Mouse (Mus musculus) cortical plate, adult 2 months (tissue): ENCODE results near the gene Tmco1. TPM values are rescaled to one million over a fixed set of nuclear protein-coding genes. Genes with fewer than 3 reads are reported as not detected.

Source experiments
- H3K27ac ChIP-seq: fragments of 200-500 bp; 2 replicates; pipeline ENCODE4 v1.5.1; 2012; ENCODE audit warnings: low read length, control low read depth, inconsistent platforms; ENCODE audit not compliant: insufficient read depth
- H3K4me1 ChIP-seq: fragments of 200-500 bp; 2 replicates; pipeline ENCODE4 v1.6.1; 2011; ENCODE audit warnings: low read length; ENCODE audit not compliant: control insufficient read depth, insufficient read depth
- H3K4me3 ChIP-seq: fragments of 200-500 bp; 2 replicates; pipeline ENCODE4 v1.5.1; 2011; ENCODE audit warnings: mild to moderate bottlenecking, low read length, control low read depth; ENCODE audit not compliant: insufficient read depth
- CTCF ChIP-seq: fragments of 200-500 bp; IDR thresholded peaks from 2 replicates; pipeline ENCODE4 v1.5.1; 2011; ENCODE audit warnings: mild to moderate bottlenecking, control low read depth, low read length; ENCODE audit not compliant: insufficient read depth; ENCODE audit errors: extremely low read depth
- POLR2A ChIP-seq: fragments of 200-500 bp; IDR thresholded peaks from 2 replicates; pipeline ENCODE4 v1.6.1; 2011; ENCODE audit warnings: mild to moderate bottlenecking, low read length, control low read depth; ENCODE audit not compliant: insufficient read depth; ENCODE audit errors: extremely low read depth
- polyA plus RNA-seq: library from polyadenylated mRNA; depleted of rRNA; stranded (reverse); fragments of >200 nt; gene quantifications from 2 replicates; pipeline ENCODE4 v1.2.3, GENCODE M21; 2012

The Tmco1 gene
- polyA plus RNA-seq, 1 experiment: 70.4 TPM

DNA sequence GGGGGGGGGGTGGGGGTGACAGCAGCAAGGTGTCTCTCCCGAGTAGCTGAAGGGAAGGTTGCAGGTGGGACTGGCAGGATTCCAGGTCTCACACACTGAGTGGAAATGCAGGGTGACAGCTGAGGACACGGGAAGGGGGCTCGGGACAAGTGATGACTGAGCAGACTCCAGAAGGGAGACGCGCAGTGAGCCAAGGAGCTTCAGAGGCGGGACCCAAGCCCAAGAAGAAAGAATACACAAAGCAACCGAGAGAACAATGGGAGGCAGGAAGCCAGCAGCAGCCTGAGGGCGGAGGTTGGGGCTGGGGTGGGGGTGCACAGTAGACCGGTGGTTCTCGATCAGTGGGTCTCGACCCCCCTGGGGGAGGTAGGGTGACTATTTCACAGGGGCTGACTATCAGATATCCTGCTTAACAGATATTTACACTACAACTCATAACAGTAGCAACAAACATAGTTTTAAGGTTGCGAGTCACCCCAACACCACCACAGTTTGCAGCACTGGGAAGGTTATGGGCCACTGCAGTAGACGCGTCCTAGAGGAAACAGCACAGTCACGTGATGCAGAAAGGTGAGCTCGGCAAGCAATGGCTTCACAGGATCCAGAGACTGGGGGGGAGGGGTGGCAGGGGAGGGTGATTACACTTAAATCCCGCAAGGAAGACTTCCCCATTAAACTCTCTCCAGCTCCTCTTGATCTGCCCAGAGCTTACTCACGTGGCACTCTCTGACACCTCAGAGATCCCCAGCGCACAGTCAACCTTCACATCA lies 37.7 kb upstream of the Tmco1 start:
- Histone ChIP-seq H3K27ac (no peak overlapping the region), H3K4me1 (peaks cover 11% of the 10 kb centered on the region), H3K4me3 (no peak overlapping the region)
- TF ChIP-seq POLR2A: no peak
- TF ChIP-seq CTCF: no peak

DNA sequence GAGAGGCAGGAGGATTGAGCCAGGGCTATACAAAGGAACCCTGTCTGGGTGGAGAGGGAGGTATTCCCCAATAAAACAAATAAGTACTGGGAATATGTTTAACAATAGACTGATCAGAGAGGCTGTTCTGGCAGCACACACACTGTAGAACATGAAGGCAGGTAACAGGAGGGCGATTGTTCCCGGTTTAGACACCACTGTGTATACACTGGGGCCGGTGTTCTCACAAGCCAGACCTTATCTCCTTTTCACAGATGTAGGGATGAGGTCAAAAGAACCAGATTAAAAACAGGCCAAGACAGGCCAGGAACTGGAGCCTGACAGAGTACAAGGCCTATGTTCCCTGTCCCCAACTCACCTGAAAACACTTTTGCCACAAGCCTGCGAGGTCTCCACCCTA lies 36.9 kb upstream of the Tmco1 start:
- Histone ChIP-seq H3K4me3 (no peak overlapping the region), H3K4me1 (peaks cover 11% of the 10 kb centered on the region), H3K27ac (no peak overlapping the region)
- TF ChIP-seq POLR2A (no peak), CTCF (no peak)

DNA sequence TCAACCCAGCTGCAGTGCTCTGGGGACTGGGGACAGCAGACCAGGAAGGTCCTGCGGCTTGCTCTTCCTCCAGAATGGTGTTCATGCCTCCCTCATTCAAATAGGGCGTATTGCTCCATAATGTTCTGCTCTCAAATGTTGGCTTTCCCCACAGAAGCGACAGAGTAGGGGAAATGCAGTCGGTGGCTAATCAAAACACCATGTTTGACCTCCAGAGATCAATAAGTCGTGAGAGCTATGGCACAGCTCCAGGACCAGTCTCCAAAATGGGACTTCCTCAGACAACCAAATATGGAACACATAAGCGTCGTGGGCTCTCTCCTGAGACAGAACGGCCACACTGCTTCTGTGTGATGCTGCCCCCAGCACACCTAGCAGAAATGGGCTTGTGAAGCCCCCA lies 36.3 kb upstream of the Tmco1 start:
- Histone ChIP-seq H3K4me1 (peaks cover 11% of the 10 kb centered on the region), H3K27ac (no peak overlapping the region), H3K4me3 (no peak overlapping the region)
- no peak for TF ChIP-seq CTCF
- no peak for TF ChIP-seq POLR2A

DNA sequence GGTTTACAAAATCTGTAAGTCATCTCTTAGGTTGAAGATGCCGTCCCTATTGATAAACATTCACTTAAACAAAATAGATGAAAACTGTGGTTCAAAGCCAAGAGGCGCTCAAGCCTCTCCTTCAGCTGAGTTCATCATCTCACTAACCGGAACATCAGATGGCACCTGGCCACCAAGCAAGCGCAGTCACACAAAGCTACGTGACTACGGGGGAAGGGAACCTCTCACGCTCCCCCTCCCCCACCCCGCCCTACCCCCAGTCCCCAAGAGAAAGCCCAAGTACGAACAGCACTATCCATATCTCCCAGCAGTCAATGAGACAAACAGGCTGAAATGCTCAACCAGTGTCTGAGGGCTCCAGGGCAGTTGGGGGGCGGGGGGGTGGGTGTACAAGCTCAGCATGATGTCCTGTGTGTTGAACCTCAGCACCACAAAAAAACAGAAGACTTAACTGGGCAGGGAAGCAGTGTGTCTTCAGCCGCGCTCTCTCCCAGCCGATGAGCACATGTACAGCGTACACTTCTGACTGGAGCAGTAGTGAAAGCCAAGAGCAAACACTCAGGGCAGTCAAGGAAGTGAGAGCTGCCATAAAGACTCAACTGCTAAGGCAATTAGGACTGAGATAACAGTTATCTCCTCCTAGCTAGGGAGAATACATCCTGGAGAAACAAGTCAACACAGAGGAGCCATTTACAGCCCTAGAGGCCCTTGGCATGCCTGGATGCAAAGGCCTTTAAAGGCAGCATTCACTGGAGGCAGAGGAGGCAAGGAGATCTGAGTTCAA lies 34.6 kb upstream of the Tmco1 start:
- TF ChIP-seq POLR2A: no peak
- no peak for TF ChIP-seq CTCF
- Histone ChIP-seq H3K4me1 (peaks cover 11% of the 10 kb centered on the region), H3K4me3 (no peak overlapping the region), H3K27ac (no peak overlapping the region)

DNA sequence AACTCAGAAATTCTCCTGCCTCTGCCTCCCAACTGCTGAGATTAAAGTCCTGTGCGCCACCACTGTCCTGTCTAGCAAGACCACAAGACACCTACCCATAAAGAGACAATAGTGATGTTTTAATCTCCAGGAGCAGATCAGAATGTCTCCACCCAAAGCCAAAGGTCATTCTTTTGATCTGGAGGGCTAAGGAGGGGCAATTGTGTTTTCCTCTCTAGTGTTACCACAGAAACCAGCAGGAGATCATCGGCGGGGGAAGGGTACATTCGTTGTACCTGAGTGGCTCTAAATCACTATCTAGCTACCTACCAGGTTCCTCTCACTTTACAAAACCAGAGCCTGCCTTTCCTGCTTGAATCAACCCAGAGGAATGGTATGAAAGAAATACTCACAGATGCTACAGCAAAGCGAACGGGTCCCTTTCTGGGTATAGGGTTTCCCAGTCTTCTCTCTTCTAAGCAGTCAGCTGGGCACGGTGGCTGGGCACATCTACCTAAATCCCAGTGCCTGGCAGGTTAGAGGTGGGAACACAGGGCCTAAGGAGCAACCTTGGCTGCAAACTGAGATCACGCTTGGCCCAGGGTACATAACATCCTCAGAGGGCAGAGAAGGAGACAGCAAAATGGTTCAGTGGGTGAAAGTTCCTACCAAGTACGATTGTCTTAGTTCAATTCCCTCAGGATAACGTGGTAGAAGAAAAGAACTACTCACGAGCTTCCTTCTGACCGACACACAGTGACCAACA lies 33.4 kb upstream of the Tmco1 start:
- TF ChIP-seq POLR2A (no peak), CTCF (no peak)
- Histone ChIP-seq H3K4me3 (no peak overlapping the region), H3K27ac (no peak overlapping the region), H3K4me1 (peaks cover 7% of the 10 kb centered on the region; the same call in 1 of the 2 replicates)

DNA sequence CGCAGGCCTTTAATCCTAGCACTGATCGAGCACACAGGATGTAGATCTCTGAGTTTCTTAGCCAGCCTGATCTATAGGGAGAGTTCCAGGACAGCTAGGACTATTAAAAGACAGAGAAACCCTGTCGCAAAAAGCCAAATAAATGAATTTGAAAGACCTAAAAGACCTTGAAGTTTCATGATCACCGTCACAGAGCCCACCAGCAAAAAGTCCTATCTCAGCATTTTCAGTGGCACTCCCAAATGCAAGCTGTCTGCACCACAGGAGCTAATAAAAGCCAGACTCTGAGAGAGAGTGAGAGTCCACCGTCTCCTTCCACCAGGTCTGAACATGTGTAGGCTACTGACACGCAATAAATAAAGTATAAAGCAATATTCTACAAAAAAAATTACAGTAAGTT lies 29.8 kb upstream of the Tmco1 start:
- TF ChIP-seq CTCF (no peak), POLR2A (no peak)
- Histone ChIP-seq H3K4me1 (peaks cover 4% of the 10 kb centered on the region; the same call in 1 of the 2 replicates), H3K4me3 (no peak overlapping the region), H3K27ac (no peak overlapping the region)

DNA sequence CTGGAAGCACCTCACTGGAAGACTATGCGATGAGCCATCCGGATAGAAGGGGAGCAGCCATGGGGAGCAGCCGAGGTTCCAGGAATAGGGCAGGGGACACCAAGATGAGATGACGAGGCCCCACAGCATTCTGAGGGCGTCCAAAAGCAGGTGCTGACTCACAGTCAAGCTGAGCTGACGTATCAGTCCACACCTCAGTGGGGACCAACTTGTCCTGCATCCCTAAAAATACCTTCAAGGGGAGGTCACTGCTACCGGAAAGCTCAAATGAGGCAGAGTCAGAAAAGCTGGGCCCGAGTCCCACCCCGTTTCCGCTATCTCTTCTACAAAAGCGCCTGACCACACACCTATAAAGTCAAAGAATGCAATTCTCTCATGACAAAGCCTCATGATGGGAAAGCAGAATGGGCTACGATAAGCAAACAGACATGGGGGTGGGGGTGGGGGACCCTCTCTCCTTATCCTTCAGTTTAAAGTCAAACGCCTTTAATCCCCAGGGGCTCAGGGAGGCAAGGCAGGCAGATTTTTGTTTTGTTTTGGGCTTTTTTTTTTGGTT lies 28.9 kb upstream of the Tmco1 start:
- no peak for TF ChIP-seq CTCF
- no peak for TF ChIP-seq POLR2A
- no peak overlapping the region for H3K4me3 ChIP-seq
- H3K4me1 ChIP-seq: no peaks in the 10 kb centered on the region
- no peak overlapping the region for H3K27ac ChIP-seq

DNA sequence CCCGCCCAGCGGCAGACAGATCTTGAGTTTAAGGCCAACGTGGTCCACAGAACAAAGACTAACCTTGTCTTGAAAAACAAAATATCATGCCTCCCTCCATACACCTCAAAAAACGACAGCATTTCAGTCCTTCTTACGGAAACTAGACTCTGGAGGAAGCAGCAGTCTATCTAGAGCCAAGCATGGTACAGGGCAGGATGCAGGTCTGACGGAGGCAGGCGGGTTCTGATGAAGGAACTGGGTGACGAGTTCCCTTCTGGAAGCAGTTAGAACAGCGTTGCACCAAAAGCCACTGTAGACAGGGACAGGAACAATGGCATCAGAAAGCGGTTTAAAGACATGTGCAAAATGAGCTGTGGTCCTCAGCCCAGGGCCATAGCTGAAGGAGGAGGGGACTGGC lies 28.1 kb upstream of the Tmco1 start:
- Histone ChIP-seq H3K4me3 (no peak overlapping the region), H3K27ac (no peak overlapping the region), H3K4me1 (no peaks in the 10 kb centered on the region)
- TF ChIP-seq POLR2A (no peak), CTCF (no peak)

DNA sequence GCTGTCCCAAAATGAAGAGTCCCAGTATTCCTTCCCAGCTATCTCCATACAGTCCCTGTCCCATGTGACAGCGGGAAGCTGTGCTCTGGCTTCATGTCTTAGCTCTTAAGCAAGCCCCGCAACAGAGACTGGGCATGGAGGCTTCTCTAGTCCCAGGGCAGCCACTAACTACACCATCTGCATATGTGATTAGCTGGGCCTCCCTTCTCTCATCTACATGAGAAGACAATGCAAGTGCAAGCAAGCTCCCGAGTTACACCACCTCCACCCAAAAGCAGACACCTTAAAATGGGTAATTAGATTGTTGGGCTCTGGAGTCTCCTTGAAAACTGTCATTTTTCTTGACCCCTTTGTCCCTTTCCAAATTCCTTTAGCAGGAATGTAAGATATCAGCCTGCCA lies 26.1 kb upstream of the Tmco1 start:
- Histone ChIP-seq H3K27ac (no peak overlapping the region), H3K4me1 (peaks cover 2% of the 10 kb centered on the region; the same call in 1 of the 2 replicates), H3K4me3 (no peak overlapping the region)
- TF ChIP-seq POLR2A (no peak), CTCF (no peak)

DNA sequence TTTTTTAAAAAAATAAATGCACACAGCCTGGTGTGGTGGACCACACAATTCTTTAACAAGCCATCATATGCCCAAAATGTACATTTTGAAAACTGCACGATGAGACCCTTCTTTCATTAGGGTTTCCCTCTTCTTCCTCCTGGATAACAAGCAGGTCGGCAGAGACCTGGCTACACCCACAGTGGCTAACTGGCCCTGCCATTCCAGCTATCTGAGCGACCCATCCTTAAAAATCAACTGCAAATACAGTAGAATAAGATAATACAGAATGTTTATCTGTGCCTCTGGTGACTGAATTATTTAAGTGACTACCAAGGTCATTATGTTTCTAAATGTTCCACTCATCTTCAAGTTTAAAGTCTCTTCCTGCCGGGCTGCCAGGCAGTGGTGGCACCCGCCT lies 25.4 kb upstream of the Tmco1 start:
- no peak overlapping the region for H3K27ac ChIP-seq
- no peak overlapping the region; the same call in 1 of the 2 replicates for H3K4me3 ChIP-seq
- H3K4me1 ChIP-seq: peaks cover 2% of the 10 kb centered on the region; the same call in 1 of the 2 replicates
- TF ChIP-seq POLR2A (no peak), CTCF (no peak)
